Mouse (Mus musculus) neural tube, embryonic 11.5 days (tissue): ENCODE measurements around the gene Lmo2. TPM values are rescaled to one million over a fixed set of nuclear protein-coding genes. Genes with fewer than 3 reads are reported as not detected.

Source experiments
- ATAC-seq: fragments of 200-750 bp; cut with Nextera tagmentation; 2 replicates; pipeline ENCODE4 v1.8.0; 2017; ENCODE audit warnings: moderate number of reproducible peaks, mild to moderate bottlenecking, moderate TSS enrichment, moderate library complexity; ENCODE audit not compliant: insufficient read depth, low FRiP score, low TSS enrichment
- DNase-seq: peaks from one replicate; pipeline ENCODE4 v3.0.0-alpha.2; 2015; ENCODE audit warnings: low spot score
- H3K27ac ChIP-seq: fragments of 300-500 bp; sonication (generic); 2 replicates; pipeline ENCODE4 v1.5.1; 2014; ENCODE audit warnings: low read depth, mild to moderate bottlenecking, low read length
- H3K27me3 ChIP-seq: fragments of 300-500 bp; sonication (generic); 2 replicates; pipeline ENCODE4 v1.6.1; 2014; ENCODE audit warnings: mild to moderate bottlenecking, low read length, mixed read lengths; ENCODE audit not compliant: control insufficient read depth, insufficient read depth
- H3K36me3 ChIP-seq: fragments of 300-500 bp; sonication (generic); 2 replicates; pipeline ENCODE4 v1.6.1; 2014; ENCODE audit warnings: mild to moderate bottlenecking, low read length, moderate library complexity, mixed read lengths; ENCODE audit not compliant: control insufficient read depth, insufficient read depth
- H3K4me1 ChIP-seq: fragments of 300-500 bp; sonication (generic); 2 replicates; pipeline ENCODE4 v1.6.1; 2014; ENCODE audit warnings: low read length, mixed read lengths; ENCODE audit not compliant: control insufficient read depth, insufficient read depth
- H3K4me2 ChIP-seq: fragments of 300-500 bp; sonication (generic); 2 replicates; pipeline ENCODE4 v1.6.1; 2014; ENCODE audit warnings: low read depth, mild to moderate bottlenecking, moderate library complexity
- H3K4me3 ChIP-seq: fragments of 300-500 bp; sonication (generic); 2 replicates; pipeline ENCODE4 v1.5.1; 2014; ENCODE audit warnings: low read depth, low read length
- H3K9ac ChIP-seq: fragments of 300-500 bp; sonication (generic); 2 replicates; pipeline ENCODE4 v1.6.1; 2014; ENCODE audit warnings: mild to moderate bottlenecking, low read length
- H3K9me3 ChIP-seq: fragments of 300-500 bp; sonication (generic); 2 replicates; pipeline ENCODE4 v1.6.1; 2016; ENCODE audit warnings: low read length; ENCODE audit not compliant: control insufficient read depth
- WGBS: fragments of 180-500 bp; shearing (Covaris S2); extraction: QIAGEN DNeasy Blood & Tissue Kit; methylation state at CpG from one replicate; pipeline ENCODE4 v1.1.7; 2014; 5-methylcytosine and 5-hydroxymethylcytosine counted together
- polyA plus RNA-seq: library from polyadenylated mRNA; unstranded; fragments of >200 nt; fragmentation: Nextera tagmentation; extraction: Ambion mirVana; gene quantifications from 2 replicates; pipeline ENCODE4 v1.2.1, GENCODE M21; 2014

Lmo2 gene
- polyA plus RNA-seq, 1 experiment from 2014 or later: 27.7 TPM

DNA sequence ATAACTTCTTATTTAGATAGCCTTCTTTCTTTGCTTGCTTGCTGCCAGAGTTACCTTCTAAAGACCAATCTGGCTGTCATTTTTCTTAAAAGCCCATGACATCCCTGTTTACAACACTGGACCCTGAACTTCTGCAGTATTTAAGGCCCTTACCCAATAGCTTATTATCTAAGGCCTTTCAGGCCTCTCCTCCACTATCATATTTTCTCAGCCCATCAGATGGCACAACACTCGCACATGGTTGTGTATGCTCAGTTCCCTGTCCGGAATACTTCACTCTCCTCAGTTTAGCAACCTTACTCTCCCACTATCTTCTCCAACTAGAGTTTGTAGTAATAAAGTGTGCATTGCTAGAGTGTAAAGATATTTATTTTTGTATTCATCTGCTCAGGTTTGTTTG lies 71.3 kb downstream of the Lmo2 start:
- WGBS: 81% methylated on average over 2 of the region's 2 CpGs
- no peaks in the 10 kb centered on the region for H3K9me3 ChIP-seq
- ATAC-seq: no peak
- peak overlapping the region; percentile 81 for H3K4me2 ChIP-seq
- H3K4me1 ChIP-seq: no peaks in the 10 kb centered on the region
- DNase-seq: no peak
- no peak overlapping the region for H3K9ac ChIP-seq
- no peaks in the 10 kb centered on the region; the same call in 1 of the 2 replicates for H3K36me3 ChIP-seq
- H3K27ac ChIP-seq: no peak overlapping the region
- H3K27me3 ChIP-seq: no peaks in the 10 kb centered on the region
- H3K4me3 ChIP-seq: no peak overlapping the region

DNA sequence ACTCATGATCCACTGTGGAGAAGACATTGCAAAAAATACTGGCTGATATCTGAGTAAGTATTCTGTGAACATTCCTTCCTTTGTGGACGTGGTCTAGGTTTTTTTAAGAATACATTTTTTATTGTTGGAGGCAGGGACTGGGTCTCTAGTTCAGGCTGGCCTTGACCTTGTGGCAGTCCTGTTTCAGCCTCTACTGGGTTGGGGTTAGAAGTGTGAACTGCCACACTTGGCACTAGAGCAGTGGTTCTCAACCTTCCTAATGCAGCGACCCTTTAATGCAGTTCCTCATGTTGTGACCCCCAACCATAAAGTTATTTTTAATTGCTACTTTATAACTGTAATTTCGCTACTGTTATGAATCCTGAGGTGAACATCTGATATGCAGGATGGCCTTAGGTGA lies 72.6 kb downstream of the Lmo2 start:
- ATAC-seq (no peak), DNase-seq (no peak)
- H3K36me3 ChIP-seq: no peaks in the 10 kb centered on the region; the same call in 1 of the 2 replicates

More for the DNA sequence above, 72.6 kb downstream of the Lmo2 start:
- Histone ChIP-seq H3K9ac (no peak overlapping the region), H3K4me2 (no peak overlapping the region), H3K27me3 (no peaks in the 10 kb centered on the region), H3K4me1 (no peaks in the 10 kb centered on the region), H3K27ac (no peak overlapping the region), H3K9me3 (no peaks in the 10 kb centered on the region), H3K4me3 (no peak overlapping the region)
- WGBS: 84% methylated on average over 3 of the region's 3 CpGs

Other genes starting within 250 kb of the Lmo2 start
- gene Nat10, start 196.7 kb upstream of the Lmo2 start, polyA plus RNA-seq: 25.6 and 26.7 TPM in 2 replicates
- gene Caprin1, start 160.3 kb upstream of the Lmo2 start, polyA plus RNA-seq: 624 and 649 TPM in 2 replicates
- gene Fbxo3, start 69.7 kb downstream of the Lmo2 start, polyA plus RNA-seq: 56.0 and 57.7 TPM in 2 replicates
- 1.0 and 1.1 TPM in 2 replicates for gene 4931422A03Rik, start 70.4 kb downstream of the Lmo2 start, polyA plus RNA-seq
- not detected in 2 replicates for gene Gm10912, start 107.8 kb downstream of the Lmo2 start, polyA plus RNA-seq
- not detected in 2 replicates for gene Gm10799, start 110.6 kb downstream of the Lmo2 start, polyA plus RNA-seq
- 3.5 and 4.8 TPM in 2 replicates for gene Cd59b, start 111.9 kb downstream of the Lmo2 start, polyA plus RNA-seq
- 29.1 and 32.5 TPM in 2 replicates for gene Cd59a, start 137.8 kb downstream of the Lmo2 start, polyA plus RNA-seq
- not detected in 2 replicates for gene A930018P22Rik, start 164.8 kb downstream of the Lmo2 start, polyA plus RNA-seq